Mouse (Mus musculus) retina, postnatal 7 days (tissue): ENCODE data around the gene Ulk3.
A peak's percentile ranks its signal among the peaks of the same experiment; 100 is the strongest.

Source experiments
- DNase-seq: peaks from one replicate; pipeline ENCODE4 v3.0.0-alpha.2; 2012; ENCODE audit warnings: low read depth, low spot score

The Ulk3 gene

GRCm38 (mm10) chr9:57568500-57568899 lies 20.8 kb upstream of the Ulk3 start:
- DNase-seq = no peak

DNA sequence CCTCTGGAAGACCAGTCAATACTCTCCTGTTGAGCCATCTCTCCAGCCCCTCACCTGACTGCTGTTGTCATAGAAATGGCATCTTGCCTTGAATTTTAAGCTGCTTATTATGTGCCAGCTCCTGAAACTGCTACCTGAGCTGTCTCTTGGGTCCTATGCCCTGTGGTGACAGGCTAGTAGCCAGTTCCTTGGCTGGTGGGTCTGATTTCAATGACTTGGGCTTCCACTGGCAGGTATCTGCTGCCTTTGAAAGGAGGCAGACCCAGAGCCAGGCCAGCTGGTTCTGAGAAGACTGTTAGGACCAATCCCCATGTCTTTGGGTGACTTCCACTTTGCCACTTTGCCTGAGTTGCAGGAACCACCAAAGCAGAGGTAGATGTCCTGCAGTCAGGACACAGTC lies 14.9 kb upstream of the Ulk3 start:
- DNase-seq = no peak

- no peak for DNase-seq
Observed at GRCm38 (mm10) chr9:57575577-57575976, 13.7 kb upstream of the Ulk3 start.

GRCm38 (mm10) chr9:57577144-57577849 lies 12.0 kb upstream of the Ulk3 start:
- no peak for DNase-seq

- no peak for DNase-seq
Observed at GRCm38 (mm10) chr9:57584991-57585390, 4.3 kb upstream of the Ulk3 start.

GRCm38 (mm10) chr9:57590726-57591125 lies 1.5 kb downstream of the Ulk3 start:
- no peak for DNase-seq

- DNase-seq = no peak
Observed at GRCm38 (mm10) chr9:57593454-57594173, 4.4 kb downstream of the Ulk3 start.

DNA sequence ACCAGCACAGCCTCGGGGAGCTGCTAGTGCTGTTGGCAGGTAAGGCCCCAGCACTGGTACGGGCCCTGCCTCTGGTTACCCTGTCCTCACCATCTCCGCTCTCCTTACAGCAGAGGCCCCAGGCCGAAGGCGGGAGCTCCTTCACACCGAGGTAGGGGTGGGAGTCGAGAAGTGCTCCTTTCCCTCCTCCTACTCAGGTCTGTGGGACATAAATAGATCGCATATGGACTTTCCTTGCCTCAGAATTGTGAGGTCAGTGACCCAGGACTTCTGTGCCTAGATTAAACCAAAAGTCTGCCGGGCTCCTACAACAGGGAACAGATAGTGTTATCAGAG lies 4.9 kb downstream of the Ulk3 start:
- DNase-seq = no peak

DNA sequence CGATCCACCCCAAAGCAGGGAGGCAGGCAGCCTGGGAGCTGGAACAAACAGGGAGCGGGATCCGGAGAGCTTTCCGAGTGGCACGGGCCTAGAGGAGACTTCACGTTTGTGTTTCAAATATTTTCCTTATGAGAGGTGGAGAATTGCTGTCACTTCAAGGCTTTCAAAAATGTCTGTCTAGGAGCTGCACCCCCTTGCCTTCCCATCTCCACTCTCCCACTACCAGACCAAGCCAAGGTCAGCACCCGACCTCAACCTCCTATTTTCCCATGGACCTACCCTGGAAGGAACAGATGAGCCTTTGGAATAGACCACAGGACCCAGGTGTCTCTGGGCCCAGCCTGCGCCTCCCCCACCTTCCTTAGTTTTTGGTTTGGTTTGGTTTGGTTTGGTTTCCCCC lies 8.0 kb downstream of the Ulk3 start:
- DNase-seq = no peak

DNA sequence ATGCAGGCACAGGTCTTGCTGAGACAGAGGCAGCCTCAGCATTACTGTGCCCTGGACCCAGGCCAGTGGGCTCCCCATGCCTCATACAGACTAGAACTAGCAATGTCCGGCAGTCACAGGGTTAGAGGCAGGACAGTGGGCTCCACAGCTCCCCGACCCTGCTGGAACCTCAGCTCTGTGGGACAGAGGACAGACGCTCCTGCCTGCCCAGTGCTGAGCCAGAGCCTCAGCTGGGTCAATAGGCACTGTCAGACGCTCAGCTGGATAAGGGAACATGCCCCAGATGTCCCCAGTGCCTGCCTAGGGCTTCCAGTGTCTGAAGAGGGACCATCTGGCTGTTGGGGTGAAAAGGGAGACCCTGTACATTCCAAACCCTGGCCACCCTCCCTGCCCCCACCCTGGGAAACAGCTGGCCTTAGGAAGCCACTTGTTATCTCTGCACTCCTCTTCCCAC lies 8.7 kb downstream of the Ulk3 start:
- DNase-seq = no peak

DNA sequence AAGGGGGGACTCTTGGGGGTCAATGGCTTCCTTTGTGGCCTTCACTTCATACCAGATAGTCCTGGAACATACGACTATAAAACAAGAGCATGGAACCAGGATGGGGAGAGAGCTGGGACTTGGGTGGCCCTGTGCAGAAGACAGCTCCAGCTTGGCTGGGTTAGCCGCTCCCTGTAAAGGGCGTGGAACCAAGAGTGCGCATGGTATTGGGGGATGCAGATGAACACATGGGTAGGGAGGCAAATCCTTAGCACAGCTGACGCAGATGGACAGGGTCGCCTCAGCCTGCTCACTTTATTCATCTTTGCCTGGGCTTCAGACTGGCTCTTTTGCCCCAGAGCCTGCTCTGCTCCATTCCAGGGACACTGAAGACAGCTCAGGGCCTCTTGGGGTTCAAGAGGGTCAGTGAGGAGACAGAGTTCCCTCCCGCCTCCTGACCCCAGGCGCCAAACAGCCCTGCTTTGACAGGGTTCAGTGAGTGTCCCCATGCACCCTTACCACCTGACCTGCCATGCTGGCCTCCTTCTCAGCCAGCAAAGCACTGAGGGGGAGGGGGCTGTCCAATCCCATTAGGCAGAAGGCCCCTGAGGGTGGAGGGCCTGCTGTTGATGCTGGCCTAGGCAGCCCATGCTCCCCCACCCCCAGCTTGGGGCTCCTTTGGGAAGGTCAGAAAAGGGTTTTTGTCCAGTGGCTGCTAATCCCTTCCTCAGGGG lies 9.8 kb downstream of the Ulk3 start:
- DNase-seq = peak; percentile 63

- no peak for DNase-seq
Observed at GRCm38 (mm10) chr9:57600620-57601352, 11.5 kb downstream of the Ulk3 start.

DNA sequence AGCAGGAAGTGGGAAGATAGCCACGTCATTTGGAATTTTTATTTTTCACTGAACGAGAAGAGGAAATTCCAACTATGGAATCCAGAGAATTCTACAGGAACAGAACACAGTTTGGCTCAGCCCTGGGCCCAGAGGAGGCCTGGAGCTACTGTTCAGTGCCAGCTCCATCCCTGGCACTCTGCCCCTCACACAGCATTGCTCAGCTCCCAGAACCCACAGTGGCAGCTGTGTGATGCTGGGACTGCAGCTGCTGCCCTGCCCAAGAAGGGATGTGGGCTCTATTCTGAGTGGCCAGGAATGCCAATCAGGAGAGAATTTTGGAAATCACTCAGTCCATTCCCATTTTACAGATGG lies 12.1 kb downstream of the Ulk3 start:
- DNase-seq = no peak

- DNase-seq = no peak
Observed at GRCm38 (mm10) chr9:57602098-57602497, 12.8 kb downstream of the Ulk3 start.

DNA sequence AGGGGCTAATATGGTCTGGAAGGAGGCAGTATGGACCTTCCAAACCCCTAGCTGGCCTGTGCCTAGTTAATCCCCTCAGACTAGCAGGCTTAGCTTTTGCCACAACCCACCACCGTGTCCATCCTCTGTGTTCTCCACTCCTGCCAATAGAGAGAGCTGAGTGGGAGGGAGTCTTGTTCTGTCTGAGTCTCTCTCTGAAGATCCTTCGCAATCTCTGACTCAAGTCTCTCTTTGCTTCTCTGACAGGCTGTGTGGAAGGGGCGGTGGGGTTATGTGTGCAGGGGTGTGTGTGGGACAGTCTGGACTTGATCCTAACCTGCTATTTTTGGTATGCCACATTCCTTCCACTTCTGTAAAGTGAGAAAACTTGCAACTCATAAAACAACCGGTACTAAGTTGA lies 15.6 kb downstream of the Ulk3 start:
- DNase-seq = no peak

- peak; percentile 74 for DNase-seq
Observed at GRCm38 (mm10) chr9:57605503-57605902, 16.3 kb downstream of the Ulk3 start.

- peak; percentile 62 for DNase-seq
Observed at GRCm38 (mm10) chr9:57606139-57606851, 17.0 kb downstream of the Ulk3 start, which contains the start of gene Cplx3. Gene Cplx3, minus strand, starts transcription at chr9:57606281.

DNA sequence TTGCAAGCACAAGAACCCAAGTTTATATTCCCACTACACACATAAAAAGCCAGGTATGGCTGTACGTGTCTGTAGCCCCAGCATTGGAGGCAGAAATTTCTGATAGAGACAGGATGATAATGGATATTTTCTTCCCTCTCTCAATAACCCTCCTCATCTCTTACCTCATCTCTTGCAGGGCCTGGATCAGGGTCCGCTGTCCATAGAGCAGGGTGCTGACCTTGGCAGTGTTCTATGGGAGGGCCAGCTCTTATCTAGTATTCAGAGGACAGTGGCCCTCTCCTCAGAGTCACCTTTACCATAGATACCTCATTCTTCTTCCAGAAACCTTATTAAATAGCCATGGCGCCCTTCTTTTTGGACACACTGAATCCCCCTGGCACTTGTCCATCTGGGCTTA lies 20.6 kb downstream of the Ulk3 start:
- DNase-seq = no peak

- no peak for DNase-seq
Observed at GRCm38 (mm10) chr9:57610359-57610826, 21.1 kb downstream of the Ulk3 start.

DNA sequence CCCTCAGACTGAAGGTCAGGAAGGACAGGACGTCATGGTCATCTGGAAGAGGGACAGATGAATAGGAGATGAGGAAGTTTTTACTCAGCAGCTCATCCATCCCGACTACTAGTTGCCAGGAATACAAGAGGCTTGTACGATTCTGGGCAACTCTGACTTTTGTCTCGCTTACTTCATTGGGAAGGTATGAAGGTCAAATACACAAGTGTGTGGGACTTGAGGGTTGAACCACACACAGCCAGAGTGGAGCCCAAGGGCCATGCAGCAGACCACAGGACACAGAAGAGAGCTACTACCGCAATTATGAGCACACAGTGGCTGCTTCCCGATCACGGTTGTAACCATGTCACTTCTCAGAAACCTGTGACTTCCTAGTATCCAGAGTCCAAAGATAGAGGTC lies 23.3 kb downstream of the Ulk3 start:
- DNase-seq = no peak

DNA sequence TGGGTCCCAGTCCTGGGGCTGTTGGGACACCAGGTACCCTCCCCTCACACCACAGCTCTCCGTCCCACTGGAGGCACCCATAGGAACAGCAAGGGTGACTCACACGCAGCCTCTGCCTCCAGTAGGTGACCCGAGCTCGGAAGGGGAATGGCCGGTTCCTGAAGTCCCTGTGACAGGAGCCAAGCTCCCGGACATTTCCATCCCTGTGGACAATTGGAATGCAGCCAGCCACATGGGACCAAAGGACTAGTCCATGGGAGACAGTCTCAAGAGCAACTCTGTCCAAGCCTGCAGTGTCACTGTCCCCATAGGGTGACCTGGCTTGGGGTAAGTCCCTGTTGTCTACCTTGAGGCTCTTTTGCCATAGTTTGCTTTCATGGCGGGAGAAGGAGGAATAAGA lies 24.7 kb downstream of the Ulk3 start:
- no peak for DNase-seq
